Mouse (Mus musculus) left cerebral cortex, adult 6 months (tissue): ENCODE data around the gene Ugt1a9. TPM values are rescaled to one million over a fixed set of nuclear protein-coding genes. Genes with fewer than 3 reads are reported as not detected.

Source experiments
- long read RNA-seq, 2 experiments: library from polyadenylated mRNA; unstranded; transcript quantifications; one replicate each; pipeline ENCODE4 v2.0.0; 2019 to 2020
- polyA plus RNA-seq: library from polyadenylated mRNA; unstranded; fragments of <200 nt; fragmentation: Nextera tagmentation; gene quantifications from 2 replicates; pipeline ENCODE4 v1.2.3, GENCODE M21; 2021

Ugt1a9 gene
- polyA plus RNA-seq: not detected in 2 replicates
- long read RNA-seq, experiment 1: 0 reads
- long read RNA-seq, experiment 2: 0 reads

DNA sequence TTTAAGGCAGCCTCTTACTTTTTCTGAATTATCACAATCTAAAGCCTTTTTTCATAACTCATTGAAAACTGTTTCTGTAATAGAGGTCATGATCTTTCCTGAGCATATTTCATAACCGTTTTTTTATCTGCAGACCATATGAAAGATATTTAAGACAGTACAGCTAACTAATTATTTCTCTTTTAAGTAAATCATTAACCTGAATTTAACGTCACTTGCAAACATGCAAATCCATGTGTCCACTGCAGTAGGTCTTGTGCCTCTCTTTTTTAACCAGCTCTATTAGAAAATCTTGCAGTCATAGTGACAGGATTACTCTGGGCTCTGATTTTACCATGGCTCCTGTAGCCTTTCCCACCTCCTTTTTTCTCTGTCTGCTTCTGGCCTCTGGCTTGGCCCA is at the start of gene Ugt1a9:
Ugt1a9 (plus strand) TSS at position 306 of the 400 bp plus-strand sequence.

DNA sequence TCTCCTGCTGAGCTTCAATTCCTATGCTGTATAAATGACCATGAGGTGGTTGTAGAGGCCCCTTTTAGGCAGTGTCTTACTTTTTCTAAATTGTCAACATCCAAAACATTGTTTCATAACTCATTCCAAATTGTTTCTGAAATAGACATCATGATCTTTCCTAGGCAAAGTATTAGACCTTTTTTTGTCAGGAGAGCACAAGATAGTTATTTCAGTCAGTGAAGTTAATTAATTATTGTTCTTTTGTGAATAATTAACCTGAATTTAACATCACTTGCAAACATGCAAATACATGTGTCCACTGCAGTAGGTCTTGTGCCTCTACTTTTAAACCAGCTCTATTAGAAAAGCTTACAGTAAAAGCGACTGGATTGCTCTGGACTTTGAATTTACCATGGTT is 15.5 kb upstream of the Ugt1a9 start, which contains the start of gene Ugt1a10:
Ugt1a10 (plus strand) TSS at position 301 of the 400 bp plus-strand sequence.

DNA sequence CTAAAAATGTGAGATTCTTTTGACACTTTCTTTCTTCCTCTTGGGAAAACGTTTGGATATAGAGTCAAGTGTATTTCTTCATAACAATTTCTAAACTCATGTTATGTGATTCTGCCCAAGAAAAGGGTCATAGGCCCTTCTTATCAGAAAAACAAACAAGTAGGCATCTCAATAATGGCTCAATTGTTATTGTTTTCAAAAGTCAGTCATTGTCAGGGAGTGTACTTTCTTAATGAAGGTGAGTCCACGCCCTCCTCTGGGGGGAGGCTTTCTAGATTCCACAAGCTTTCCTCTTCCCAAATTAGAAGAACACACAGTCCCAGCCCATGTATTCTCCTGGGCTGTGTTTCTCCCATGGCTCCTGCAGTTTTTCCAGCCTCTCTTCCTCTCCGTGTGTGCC is 16.9 kb downstream of the Ugt1a9 start, which contains the start of gene Ugt1a8:
Ugt1a8 (plus strand) TSS at position 301 of the 400 bp plus-strand sequence.

DNA sequence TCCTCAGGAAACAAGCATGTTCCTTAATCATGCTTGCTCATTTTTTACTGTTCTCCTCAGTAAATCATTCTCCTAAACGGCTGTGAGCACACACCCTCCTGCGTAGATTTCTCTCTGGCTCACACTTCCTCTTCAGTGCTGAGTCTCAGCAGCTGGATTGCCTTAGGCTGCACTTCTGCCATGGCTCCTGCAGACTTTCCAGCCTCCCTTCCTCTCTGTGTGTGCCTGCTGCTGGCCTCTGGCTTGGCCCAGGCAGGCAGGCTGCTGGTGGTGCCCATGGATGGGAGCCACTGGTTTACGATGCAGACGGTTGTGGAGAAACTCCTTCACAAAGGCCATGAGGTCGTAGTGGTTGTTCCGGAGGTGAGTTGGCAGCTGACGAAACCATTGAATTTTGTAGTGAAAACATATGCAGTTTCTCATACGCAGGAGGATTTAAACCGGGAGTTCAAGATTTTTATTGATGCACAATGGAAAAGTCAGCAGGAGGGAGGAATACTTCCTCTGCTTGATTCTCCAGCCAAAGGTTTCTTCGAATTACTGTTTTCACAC is 24.4 kb downstream of the Ugt1a9 start, which contains the start of gene Ugt1a7c:
Ugt1a7c (plus strand) TSS at position 122 of the 552 bp plus-strand sequence.

DNA sequence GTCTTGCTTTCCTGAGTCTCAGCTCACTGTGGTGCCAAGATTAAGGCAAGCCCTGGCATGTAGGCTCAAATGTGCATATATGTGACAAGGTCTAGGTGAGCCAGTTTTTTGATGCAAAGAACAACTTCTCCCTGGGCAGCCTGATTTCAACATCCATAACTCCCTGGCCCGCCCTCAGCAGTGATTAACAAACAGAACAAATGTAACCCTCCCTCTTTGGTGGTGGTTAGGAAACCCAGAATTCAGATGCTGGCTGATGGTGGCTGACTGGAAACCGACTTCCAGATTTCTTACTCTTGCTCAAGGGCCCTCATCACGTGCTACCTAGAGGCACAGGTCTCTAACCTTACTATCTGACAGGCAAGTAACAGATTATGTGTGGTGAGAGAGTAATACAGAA is 32.4 kb downstream of the Ugt1a9 start, which contains the start of gene Ugt1a6b:
Ugt1a6b (plus strand) TSS at position 234 of the 400 bp plus-strand sequence.

DNA sequence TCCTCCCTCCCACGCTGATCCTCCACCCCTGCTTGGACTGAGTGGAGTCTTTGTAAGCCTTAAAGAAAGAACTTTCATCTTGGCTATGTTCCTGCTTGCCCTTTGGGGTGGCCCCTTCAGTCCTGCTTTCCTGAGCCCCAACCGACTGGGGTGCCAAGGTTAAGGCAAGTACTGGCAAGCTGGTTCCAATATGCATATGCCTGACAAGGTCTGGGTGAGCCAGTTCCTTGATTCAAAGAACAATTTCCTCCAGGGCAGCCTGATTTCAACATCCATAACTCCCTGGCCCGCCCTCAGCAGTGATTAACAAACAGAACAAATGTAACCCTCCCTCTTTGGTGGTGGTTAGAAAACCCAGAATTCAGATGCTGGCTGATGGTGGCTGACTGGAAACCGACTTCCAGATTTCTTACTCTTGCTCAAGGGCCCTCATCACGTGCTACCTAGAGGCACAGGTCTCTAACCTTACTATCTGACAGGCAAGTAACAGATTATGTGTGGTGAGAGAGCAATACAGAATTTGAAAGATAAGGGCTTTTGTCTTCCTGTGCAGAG is 63.9 kb downstream of the Ugt1a9 start, which contains the start of gene Ugt1a6a:
Ugt1a6a (plus strand) TSS at position 353 of the 555 bp plus-strand sequence.

DNA sequence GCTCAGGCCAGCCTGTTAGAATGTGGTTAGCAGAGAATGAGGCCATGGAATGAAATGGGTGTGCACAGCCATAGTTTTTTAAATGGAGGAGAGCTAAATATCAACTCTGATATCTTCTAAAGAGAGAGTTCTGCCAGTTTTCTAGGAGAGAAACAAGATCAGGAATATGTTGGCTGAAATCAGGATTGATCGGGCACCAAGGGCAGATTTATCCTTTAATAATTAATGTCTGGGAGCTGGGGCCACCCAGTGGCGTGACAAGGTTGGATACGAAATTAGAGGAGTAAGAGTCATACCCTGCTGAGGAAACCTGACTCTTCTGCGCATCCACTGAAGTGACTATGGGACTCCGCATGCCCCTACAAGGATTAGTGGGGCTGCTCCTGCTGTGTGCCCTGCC is 95.1 kb downstream of the Ugt1a9 start, which contains the start of gene Ugt1a5:
Ugt1a5 (plus strand) TSS at position 302 of the 400 bp plus-strand sequence.

DNA sequence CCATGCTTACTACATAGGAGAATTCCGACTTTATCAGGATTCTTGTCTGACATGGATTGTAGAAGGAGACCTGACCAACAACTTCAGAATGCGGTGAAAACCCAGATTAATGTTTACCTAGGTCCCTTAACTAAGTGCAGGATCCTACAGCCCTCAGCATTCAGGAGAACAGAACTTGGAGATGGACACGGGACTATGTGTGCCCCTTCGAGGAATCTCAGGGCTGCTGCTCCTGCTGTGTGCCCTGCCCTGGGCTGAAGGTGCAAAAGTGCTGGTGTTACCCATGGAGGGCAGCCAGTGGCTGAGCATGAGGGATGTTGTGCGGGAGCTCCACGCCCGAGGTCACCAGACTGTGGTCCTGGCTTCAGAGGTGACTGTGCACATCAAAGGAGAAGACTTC is 129.9 kb downstream of the Ugt1a9 start, which contains the start of gene Ugt1a2:
Ugt1a2 (plus strand) TSS at position 146 of the 400 bp plus-strand sequence.

DNA sequence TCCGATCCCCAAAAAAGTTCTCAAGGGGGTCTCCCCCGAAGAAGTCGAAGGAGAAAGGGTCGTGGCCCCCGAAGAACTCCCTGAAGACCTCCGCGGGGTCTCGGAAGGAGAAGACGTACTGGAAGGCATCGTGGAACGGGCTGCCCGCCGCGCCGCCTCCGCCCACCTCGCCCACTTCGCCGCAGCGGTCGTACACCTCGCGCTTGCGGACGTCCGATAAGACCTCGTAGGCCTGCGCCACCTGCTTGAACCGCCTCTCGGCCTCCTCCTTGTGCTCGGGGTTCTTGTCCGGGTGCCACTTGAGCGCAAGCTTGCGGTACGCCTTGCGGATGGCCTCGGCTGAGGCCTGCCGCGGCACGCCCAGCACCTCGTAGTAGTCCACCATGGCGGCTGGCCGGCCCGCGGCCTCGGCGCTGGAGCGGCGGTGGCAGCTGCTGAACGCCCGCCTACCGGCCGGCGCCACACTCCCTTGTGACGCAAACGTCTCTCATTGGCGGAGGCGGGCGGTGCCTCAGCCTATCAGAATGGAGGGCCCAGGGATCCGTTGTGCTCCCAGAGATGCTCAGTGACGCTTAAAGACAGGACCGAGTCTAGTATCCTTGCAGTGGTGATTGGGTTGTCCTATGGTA is 134.8 kb downstream of the Ugt1a9 start, which contains the start of gene Dnajb3:
Dnajb3 (minus strand) TSS at position 489 of the 629 bp plus-strand sequence.

DNA sequence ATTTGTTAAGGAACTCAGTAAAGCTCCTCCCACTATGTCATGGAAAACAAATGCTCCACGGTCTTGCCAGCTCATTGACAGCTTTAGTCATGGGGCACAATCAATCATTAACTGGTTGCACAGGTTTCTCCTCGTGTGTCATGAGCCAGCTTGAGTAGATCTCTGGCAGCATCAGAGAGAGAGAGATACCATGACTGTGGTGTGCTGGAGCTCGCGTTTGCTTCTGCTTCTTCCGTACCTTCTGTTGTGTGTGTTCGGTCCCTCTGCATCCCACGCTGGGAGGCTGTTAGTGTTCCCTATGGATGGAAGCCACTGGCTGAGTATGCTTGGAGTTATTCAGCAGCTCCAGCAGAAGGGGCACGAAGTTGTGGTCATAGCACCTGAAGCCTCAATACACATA is 141.2 kb downstream of the Ugt1a9 start, which contains the start of gene Ugt1a1:
Ugt1a1 (plus strand) TSS at position 148 of the 400 bp plus-strand sequence.

DNA sequence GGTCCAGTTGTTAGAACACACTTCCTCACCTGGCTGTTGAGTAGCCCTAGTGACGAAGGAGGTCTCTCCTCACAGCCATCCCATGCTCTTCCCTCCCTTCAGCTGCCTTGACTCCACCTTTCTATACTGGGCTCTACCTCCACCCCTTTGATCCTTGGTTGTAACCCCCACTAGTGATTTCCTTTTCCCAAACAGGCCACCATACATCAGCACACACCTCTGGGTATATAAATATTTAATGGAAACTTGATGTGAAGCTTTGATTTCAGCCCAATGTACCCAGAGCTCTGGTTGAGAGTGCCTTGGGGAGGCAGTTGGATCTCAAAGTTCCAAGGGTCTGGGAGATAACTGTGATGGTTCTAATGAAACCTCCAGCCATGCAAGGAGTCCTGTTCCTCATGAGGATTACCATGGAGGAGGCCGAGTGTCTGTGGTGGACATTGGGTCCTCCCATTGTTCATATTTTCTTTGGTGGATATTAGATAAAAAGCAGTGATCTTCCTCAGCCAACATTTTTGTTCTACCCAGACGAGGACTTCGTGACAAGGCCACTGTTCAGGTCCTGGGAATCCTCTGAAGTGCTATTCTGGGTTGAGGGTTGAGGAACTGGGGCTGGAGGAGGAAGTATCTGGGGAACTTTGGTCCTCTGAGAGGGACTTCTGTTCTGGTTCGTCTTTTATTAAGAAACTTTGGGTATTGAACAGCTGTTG is 156.2 kb downstream of the Ugt1a9 start, which contains the start of gene Mroh2a:
Mroh2a (plus strand) TSS at position 317 of the 710 bp plus-strand sequence.

Other genes with a start within 250 kb of the Ugt1a9 start
- gene Dgkd, start 217.5 kb upstream of the Ugt1a9 start, polyA plus RNA-seq: 20.1 and 23.3 TPM in 2 replicates
- 2.2 TPM in 2 replicates for gene Usp40, start 62.2 kb upstream of the Ugt1a9 start, polyA plus RNA-seq
- gene Ugt1a10, start 15.4 kb upstream of the Ugt1a9 start, polyA plus RNA-seq: not detected in 2 replicates
- not detected in 2 replicates for gene Ugt1a8, start 17.0 kb downstream of the Ugt1a9 start, polyA plus RNA-seq
- gene Ugt1a7c, start 24.3 kb downstream of the Ugt1a9 start, polyA plus RNA-seq: 0.77 and 1.0 TPM in 2 replicates
- not detected in 2 replicates for gene Ugt1a6b, start 32.5 kb downstream of the Ugt1a9 start, polyA plus RNA-seq
- 2.2 and 3.1 TPM in 2 replicates for gene Ugt1a6a, start 64.0 kb downstream of the Ugt1a9 start, polyA plus RNA-seq
- not detected in 2 replicates for gene Ugt1a5, start 95.2 kb downstream of the Ugt1a9 start, polyA plus RNA-seq
- gene Ugt1a2, start 129.8 kb downstream of the Ugt1a9 start, polyA plus RNA-seq: not detected in 2 replicates
- gene Dnajb3, start 135.0 kb downstream of the Ugt1a9 start, polyA plus RNA-seq: 4.3 and 5.6 TPM in 2 replicates
- gene Ugt1a1, start 141.2 kb downstream of the Ugt1a9 start, polyA plus RNA-seq: not detected in 2 replicates
- 0.21 and 0.22 TPM in 2 replicates for gene Mroh2a, start 156.2 kb downstream of the Ugt1a9 start, polyA plus RNA-seq
- 8.2 and 10.4 TPM in 2 replicates for gene Hjurp, start 206.8 kb downstream of the Ugt1a9 start, polyA plus RNA-seq
- not detected in 2 replicates for gene Trpm8, start 206.9 kb downstream of the Ugt1a9 start, polyA plus RNA-seq